Mouse (Mus musculus): ENCODE data around the gene Nol10.
"Not testable (repeated sequence)": the region's sequence is repeated elsewhere in the genome, so short reads cannot be mapped to it uniquely, and the experiment has no call there.

The Nol10 gene

DNA sequence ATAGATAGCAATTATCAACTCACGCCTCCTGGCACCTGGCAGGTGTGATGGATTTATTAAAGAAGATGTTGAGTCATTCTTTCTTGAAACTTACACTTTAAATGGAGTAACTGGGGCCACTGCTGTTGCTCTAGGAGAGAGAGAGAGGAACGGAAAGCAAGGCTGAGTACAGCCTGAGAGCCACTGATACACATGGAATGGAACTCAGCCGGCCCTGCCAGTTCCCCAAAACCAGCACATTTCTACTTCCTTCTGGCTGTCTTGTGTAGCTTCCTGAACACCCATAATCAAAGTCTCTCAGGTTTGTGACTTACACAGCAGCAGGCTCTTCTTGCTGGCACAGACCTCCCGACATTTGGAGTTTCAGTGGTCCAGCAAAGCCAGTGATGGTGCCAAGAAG lies 118.5 kb downstream of the Nol10 start:
- no peak for DNase-seq

DNA sequence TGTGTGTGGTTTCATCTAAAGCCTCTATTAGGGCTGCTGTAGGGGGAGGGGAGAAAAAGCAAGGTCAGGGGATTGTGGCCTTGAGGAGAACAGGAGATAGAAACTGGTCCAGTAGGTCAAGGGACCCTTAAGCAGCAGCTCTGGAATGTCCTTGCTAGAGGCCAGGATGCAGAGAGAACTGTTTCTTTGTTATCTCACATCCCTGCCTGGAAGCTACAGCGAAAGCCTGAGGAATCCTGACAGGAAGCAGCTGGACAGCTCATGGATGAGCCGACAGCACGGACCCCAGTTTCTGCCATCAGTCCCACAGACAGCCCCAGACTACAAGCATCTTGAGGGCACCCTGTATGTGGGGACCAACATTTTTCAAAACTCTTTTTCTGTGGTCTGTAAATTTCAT lies 120.1 kb downstream of the Nol10 start:
- DNase-seq: no peak

DNA sequence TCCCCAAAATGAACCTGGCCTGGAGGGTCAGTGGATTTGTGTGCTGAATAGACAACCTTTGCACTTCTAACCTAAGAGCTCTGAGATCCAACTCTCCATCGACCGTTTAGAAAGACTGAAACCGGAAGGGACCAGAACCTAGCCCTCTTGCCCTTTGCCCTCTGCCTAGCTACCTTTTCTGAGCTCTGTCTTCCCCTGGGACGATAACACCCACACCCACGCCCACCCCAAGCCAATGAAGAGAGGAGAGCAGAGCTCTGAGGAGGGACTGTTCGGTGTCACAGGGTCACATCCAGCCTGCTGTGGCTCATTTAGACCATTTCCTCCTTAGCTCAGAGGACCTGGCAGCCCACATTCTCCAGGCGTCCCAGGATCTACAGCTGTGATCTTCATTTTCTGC lies 121.6 kb downstream of the Nol10 start:
- DNase-seq: no peak

DNA sequence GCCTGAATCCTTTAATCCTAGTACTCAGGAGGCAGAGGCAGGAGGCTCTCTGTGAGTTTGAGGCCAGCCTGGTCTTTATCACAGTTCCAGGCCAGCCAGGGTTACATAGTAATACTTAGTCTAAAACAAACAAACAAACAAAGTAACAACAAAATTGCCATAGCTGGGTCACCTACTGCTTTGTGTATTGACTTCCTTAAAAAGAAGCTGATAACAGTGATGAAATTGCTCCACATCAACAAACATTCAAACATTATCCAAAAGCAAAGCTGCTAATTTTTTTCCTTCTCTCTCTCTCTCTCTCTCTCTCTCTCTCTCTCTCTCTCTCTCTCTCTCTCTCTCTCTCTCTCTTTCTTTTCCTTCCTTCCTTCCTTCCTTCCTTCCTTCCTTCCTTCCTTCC lies 122.3 kb downstream of the Nol10 start:
- not testable (repeated sequence) for DNase-seq

DNA sequence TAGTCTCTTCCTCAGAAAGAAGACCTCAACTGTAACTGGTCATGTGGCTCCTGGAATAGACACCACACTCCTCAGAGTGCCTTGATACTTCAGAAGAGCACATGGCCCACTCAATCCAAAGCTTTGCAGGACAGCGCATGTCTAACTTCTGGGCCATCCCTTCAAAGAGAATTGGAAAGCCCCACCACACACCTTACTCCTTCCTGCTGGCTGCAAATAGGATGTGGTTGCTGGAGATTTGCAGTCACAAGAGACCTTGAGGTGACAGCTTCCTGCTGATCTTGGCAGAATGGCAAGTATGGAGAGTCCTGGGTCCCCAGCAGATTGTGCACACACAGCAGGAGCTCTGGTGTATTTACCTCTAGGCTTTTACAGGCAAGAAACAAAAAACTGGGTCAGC lies 123.1 kb downstream of the Nol10 start:
- DNase-seq: no peak

DNA sequence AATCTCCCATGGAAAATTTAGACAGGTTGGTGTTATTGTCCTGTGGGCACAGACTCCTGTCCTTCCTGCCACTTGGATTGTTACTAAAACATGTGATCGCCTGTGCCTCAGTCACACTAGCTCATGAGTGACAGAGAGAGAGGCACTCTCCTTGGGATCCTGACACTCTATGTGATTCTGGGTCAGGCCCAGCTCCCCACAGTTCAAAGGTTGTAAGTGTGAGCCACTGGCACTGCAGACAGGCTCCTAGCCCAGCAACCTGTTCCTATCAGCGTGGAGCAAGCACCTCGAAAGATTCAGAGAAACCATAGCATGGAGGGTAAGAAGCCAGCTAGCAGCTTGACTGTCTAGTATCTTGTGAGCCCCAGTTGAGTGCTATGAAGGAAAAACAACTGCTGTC lies 124.9 kb downstream of the Nol10 start:
- DNase-seq: no peak

DNA sequence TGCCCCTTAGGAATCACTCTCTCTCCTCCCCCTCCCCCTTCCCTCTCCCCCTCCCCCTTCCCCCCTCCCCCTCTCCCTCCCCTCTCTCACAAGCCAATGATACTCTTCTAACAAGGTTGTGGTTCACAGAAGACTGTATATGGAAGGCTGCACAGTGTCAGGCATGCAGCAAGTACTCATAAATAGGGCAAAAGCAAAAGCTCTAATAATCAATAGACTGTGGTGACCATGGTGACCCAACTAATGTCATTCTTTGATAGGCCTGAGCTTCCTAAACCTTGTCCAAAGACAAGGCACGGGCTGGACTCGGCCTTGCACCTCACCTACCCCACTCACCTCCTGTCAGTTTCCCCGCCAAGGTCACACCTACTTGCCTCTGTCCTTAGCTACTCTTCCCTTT lies 125.6 kb downstream of the Nol10 start:
- no peak for DNase-seq

DNA sequence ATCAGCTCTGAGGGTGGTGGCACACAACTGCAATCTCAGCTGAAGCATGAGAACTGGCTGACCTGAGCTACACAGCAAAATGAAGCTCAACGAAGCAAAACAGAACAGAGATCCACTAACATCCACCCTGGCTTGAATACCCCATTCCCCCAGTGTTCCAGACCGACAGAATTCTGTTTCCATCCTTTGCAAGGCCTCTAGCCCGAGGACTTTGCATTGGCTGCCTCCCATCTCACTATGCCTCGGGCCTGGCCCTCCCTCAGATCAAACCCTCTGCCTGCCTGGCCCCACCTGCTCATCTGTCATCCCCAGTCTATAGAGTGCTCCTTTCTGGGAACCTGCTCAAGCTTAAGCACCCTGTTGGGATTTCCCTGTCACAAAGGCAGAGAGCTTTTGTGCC lies 126.4 kb downstream of the Nol10 start:
- no peak for DNase-seq

DNA sequence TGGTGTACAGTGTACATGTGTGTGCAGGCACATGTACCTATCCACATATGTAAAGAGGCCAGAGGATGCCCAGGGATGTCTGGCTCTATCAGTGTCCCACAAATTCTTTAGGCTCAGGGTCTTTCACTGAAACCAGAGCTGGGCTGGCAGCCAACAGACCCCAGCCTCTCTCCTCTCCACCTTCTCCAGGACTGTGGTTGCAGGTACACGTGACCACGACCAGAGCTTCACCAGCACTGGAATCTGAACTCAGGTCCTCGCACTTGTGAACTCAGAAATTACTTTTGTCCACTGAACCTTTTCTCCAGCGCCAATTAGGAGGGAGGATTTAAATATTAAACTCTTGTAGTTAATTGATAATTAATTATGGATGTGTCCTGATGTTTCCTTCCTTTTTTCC lies 126.9 kb downstream of the Nol10 start:
- no peak for DNase-seq

DNA sequence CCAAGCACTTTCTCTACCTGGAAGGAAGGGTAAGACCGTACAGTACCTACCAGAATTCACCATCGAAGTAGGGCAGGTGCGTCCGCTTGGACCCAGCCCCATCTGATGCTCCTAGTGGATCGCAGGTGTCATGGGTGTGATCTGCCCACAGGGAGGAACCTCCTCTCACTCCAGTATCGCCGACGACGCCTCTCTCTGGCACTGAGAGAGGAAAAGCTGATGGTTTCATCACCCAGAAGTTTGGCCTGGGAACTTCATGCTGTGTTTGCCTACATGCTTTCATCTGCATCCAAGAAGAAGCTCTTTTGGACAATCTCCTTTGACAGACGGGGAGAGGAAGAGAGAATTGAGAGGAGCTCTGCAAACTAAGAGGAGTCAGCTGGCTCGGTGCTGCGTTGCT lies 129.9 kb downstream of the Nol10 start:
- DNase-seq: no peak

DNA sequence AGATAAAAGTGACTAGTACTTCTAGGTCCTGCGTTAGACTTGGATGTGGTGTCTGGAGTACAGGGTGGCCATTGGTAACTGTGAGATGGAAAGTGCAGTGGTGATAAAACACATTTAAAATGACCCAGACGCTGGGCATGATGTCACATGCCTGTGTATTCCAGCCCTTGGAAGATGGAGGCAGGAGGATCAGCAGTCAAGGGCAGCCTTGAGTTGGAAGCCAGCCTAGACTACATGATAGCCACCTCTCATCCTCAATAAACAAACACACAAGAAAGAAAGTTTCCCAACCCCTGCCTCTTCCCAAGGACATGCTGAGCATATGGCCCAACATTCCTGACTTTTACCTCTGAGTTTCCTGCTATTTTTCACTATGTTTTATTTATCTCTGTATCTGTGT lies 130.6 kb downstream of the Nol10 start:
- no peak for DNase-seq
